Mouse (Mus musculus) E14TG2a.4 (cell line): ENCODE measurements around the gene Stk26.

Experiments used
- H3K27me3 ChIP-seq: 2 replicates; pipeline ENCODE4 v1.6.1; 2014; ENCODE audit warnings: low read length, control low read depth; ENCODE audit not compliant: insufficient read depth
- H3K36me3 ChIP-seq: 2 replicates; pipeline ENCODE4 v1.6.1; 2014; ENCODE audit warnings: low read length, control low read depth; ENCODE audit not compliant: insufficient read depth
- H3K4me1 ChIP-seq: replicated peaks from 2 replicates; pipeline ENCODE4 v1.6.1; 2014; ENCODE audit warnings: low read depth, low read length, control low read depth
- H3K4me3 ChIP-seq: replicated peaks from 2 replicates; pipeline ENCODE4 v1.5.1; 2014; ENCODE audit warnings: mild to moderate bottlenecking, low read length
- H3K9me3 ChIP-seq: 2 replicates; pipeline ENCODE4 v1.6.1; 2014; ENCODE audit warnings: low read length, control low read depth
- CTCF ChIP-seq: conservative IDR thresholded peaks from 2 replicates; pipeline ENCODE4 v1.5.1; 2014; ENCODE audit warnings: low read length
- NANOG ChIP-seq: IDR thresholded peaks from 2 replicates; pipeline ENCODE4 v1.6.1; 2014; ENCODE audit warnings: borderline replicate concordance, low read length, mixed read lengths
- POU5F1 ChIP-seq: IDR thresholded peaks from 2 replicates; pipeline ENCODE4 v1.6.1; 2014; ENCODE audit warnings: low read length, borderline replicate concordance

Gene Stk26

DNA sequence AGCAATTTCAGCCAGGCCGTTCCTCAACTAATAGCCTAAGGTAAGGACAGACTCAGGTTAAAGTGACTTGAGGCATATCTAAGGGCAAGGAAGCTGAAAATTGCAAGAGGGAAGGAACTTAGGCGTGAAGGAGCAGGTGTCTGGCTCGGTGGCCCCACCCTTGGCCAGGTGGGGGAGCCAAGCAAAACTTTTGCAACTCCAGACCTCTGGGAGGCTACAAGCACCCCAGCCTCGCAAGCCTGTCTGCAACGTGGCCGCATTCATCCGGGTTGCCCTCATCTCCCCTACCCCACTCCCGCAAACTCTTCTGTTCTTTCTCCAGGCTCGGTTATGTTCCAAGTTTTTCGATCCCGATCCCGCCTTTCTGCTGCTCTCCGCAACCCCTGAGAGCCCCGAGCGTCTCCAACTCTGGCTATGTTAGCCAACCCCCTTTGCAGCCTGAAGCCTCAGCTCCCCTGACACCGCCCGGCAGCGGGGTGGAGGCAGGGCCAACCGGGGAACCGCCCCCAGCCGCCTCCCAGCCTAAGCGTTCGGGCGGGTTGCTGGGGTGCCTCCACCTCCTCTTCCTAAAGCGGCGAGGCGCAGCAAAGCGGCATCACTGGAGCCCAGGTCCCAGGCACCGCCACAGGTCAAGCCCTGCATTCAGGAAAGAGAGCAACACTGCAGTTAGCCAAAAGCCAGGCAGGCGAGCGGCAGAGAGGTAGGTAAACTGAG lies at the start of gene Stk26:
Gene Stk26 (plus strand): TSS at position 201 of the 714 bp plus-strand sequence.
- Histone ChIP-seq H3K4me1 (0 out of 2 replicates have a peak, but pooled peaks cover 4% of the 10 kb centered on the region), H3K36me3 (no peaks in the 10 kb centered on the region), H3K4me3 (peak within 1 kb of the TSS; percentile 73), H3K27me3 (peaks cover 14% of the 10 kb centered on the region), H3K9me3 (no peaks in the 10 kb centered on the region)
- TF ChIP-seq NANOG (no peak), POU5F1 (no peak), CTCF (no peak)

DNA sequence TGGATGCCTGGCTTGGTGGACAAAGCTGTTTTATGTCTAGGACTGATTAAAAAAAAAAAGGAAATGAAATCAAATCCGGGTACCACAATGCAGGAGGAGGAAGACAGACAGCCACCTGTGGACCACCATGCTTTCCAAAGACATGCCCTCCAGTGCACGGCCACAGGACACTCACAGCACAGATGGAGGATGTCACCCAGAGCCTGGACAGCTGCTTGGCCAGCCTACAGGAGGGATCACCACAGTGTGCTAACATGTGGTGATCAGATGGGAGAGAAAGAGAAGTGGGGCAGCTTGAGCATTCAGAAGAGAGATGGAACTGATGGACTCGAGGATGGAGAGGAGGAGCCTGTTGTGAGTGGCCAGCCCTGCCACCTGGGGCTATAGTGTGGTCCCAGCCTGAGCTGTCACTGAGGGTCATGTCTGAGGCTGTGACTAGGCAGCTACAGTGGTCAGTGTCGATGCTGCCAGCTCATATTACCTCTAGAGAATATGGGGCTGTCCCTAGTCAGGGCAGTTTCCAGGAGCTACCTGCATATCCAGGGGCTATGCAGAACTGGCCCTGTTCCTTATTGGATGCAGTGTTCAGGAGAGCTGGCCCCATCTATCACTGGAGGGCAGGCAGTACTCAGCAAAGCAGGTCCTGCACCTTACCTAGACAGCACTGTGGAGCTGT lies 47.7 kb upstream of the Stk26 start:
- Histone ChIP-seq H3K9me3 (no peaks in the 10 kb centered on the region), H3K4me3 (no peak overlapping the region), H3K27me3 (no peaks in the 10 kb centered on the region), H3K36me3 (no peaks in the 10 kb centered on the region), H3K4me1 (no peaks in the 10 kb centered on the region)
- TF ChIP-seq NANOG (no peak), CTCF (no peak), POU5F1 (no peak)

DNA sequence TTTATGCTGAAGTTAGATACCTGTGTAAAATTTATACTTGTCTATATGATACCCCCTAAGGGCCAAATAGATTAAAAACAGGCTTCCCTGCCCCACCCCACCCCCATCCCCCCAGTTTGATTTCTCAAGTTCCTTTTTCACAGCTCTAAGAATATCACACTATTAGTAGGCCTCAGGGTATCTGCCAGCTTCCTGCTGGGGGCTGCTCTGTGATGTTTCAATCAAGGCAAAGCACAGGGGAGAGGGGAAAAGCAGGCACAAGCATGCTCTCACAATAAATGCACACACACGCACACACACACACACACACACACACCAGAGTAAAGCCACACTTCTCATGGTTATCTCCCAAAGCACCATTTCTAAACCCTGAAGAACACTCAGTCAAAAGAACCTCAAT lies 43.0 kb upstream of the Stk26 start:
- Histone ChIP-seq H3K4me1 (no peaks in the 10 kb centered on the region), H3K9me3 (no peaks in the 10 kb centered on the region), H3K4me3 (no peak overlapping the region), H3K36me3 (no peaks in the 10 kb centered on the region), H3K27me3 (no peaks in the 10 kb centered on the region)
- TF ChIP-seq POU5F1: no peak
- no peak for TF ChIP-seq NANOG
- TF ChIP-seq CTCF: no peak

DNA sequence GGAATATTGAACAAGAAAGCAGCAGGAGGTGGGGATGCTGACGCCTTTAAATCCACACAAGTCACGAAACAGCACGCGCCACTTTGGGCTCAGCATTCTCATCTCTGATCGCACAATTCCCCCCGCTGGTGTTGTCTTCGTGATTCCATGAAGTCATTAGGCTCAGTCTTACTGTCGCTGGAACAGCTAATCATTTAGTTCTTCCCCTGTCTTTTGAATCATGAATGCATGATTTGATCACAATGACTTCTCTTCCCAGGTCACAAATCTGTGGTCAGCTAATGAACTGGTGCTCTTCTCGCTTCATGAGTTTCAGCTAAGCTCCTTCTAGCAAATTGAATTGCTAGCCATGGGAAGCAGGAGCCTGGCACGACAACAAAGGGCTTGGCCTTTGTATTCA lies 42.3 kb upstream of the Stk26 start:
- no peaks in the 10 kb centered on the region for H3K9me3 ChIP-seq
- no peaks in the 10 kb centered on the region for H3K4me1 ChIP-seq
- TF ChIP-seq CTCF (no peak), NANOG (no peak), POU5F1 (no peak)
- no peaks in the 10 kb centered on the region for H3K36me3 ChIP-seq
- H3K27me3 ChIP-seq: no peaks in the 10 kb centered on the region
- no peak overlapping the region for H3K4me3 ChIP-seq

DNA sequence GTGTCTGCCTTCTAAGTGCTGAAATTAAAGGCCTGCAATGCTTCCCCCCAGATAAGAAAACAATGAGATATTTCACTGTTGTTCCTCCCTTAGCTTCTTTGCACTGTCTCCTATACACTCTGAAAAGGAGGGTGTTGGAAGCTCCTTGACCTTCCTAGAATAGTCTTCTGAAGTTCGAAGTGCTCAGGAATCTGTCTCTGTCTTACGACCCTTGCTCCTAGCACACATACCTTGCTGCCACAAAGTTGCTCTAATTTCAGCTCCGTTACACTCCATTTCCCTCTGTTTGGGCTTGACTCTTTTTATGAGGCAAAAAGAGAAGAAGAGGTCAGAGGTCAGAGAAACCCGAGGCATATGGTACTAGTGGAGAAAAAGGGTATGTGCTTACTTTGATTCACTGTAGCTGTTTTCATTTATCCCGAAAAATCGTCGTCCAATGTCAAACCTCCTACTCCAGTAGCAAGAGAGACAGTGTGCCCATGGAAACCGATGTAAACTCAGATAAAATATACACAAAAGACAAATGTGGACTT lies 41.1 kb upstream of the Stk26 start:
- no peaks in the 10 kb centered on the region for H3K27me3 ChIP-seq
- TF ChIP-seq CTCF: no peak
- TF ChIP-seq POU5F1: no peak
- TF ChIP-seq NANOG: no peak
- no peaks in the 10 kb centered on the region for H3K9me3 ChIP-seq
- no peaks in the 10 kb centered on the region for H3K36me3 ChIP-seq
- H3K4me3 ChIP-seq: no peak overlapping the region
- H3K4me1 ChIP-seq: no peaks in the 10 kb centered on the region

DNA sequence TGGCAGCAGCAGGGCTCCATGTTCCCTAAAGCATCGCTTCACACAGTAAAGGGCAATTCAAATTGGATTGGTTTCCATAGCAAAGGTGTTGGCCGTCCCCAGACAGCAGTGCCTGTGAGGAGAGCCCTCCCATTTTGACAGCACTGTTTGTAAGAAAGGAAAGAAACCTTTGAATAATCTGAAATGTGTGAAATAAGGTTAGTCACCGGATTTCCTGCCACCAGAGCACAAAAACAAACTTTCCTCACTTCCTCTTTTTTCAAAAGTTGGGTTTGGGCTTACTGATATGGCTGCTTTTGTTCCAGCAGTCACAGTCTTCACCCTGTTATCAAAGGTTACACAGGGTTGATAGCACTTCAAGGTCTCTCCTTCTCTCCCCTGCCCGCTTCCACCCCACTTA lies 35.2 kb upstream of the Stk26 start:
- Histone ChIP-seq H3K27me3 (no peaks in the 10 kb centered on the region), H3K9me3 (no peaks in the 10 kb centered on the region), H3K4me3 (no peak overlapping the region), H3K36me3 (no peaks in the 10 kb centered on the region), H3K4me1 (no peaks in the 10 kb centered on the region)
- TF ChIP-seq NANOG (no peak), POU5F1 (no peak), CTCF (no peak)

DNA sequence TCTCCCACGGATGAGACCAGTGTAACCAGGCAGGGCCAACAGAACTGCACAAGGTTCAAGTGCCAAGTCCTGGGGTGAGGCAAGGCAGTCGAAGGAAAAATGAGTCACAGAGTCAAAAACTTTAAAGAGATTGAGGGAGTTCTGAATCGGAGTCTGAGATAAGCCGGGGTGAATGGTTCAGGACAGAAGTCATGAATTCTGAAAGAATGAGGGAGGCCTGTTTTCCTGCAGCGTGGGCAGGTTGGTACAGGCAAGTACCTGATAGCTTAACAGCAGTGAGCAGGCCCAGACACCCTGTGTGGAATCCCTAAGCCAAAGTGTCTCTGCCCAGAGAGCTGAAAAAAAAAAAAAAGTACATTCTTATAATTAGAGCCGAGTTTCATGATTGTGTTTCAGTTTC lies 17.0 kb upstream of the Stk26 start:
- Histone ChIP-seq H3K9me3 (no peaks in the 10 kb centered on the region), H3K36me3 (no peaks in the 10 kb centered on the region), H3K27me3 (no peaks in the 10 kb centered on the region), H3K4me3 (no peak overlapping the region), H3K4me1 (no peaks in the 10 kb centered on the region)
- TF ChIP-seq CTCF (no peak), NANOG (no peak), POU5F1 (no peak)

DNA sequence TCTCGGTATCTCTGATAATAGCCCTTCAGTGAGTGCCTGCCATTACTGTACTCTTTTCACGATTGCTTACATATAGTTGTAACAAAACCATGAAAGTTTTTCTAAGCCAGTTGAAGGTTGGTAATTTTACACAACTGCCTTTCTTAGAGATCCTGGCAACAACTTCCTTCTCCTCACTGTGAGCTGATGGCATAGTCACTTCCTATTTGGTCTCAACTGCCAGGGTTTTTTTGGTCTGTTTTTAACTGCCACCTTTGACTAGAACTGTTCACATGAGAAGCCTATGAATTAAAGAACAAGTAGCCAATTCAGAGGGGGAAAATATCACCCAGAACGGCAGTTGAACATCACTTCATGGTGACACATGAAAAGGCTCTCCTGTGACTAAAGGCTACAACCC lies 5.3 kb upstream of the Stk26 start:
- Histone ChIP-seq H3K36me3 (no peaks in the 10 kb centered on the region), H3K4me1 (0 out of 2 replicates have a peak, but pooled peaks cover 1% of the 10 kb centered on the region), H3K9me3 (no peaks in the 10 kb centered on the region), H3K4me3 (no peak overlapping the region), H3K27me3 (peaks cover 4% of the 10 kb centered on the region; the same call in 1 of the 2 replicates)
- TF ChIP-seq POU5F1: no peak
- TF ChIP-seq CTCF: no peak
- no peak for TF ChIP-seq NANOG
